Comparison of ENCODE assay signal across 8 mouse cellular contexts in genomic region chr15:99097840-99098492, GRCm38 (mm10). TPM values are rescaled to one million over a fixed set of nuclear protein-coding genes. Genes with fewer than 3 reads are reported as not detected.
DNase-seq lines count a peak whose midpoint lies in the region; ATAC-seq and TF ChIP-seq lines count a peak whose summit lies in the region.

No protein-coding gene starts in this region.

- intact Hi-C loops in left cerebral cortex, adult 2 months (cut with DNase I), result loop anchor here (5.0 kb wide), 1 partner anchor 46 kb away; no protein-coding TSS in a partner anchor
- intact Hi-C loops in left cerebral cortex, postnatal 10 days (cut with DNase I), result no loop called here

- H3K36me3 ChIP-seq in forebrain, postnatal 0 days (ENCODE audit: insufficient read depth), result no peaks in the 10 kb centered on the region
- no peaks in the 10 kb centered on the region for H3K36me3 ChIP-seq in midbrain, embryonic 11.5 days (ENCODE audit: control insufficient read depth, insufficient read depth, low read length)

- ATAC-seq in forebrain, postnatal 0 days, result peak; percentile 12; the same call in 1 of the 2 replicates
- ATAC-seq in midbrain, embryonic 11.5 days (ENCODE audit: low FRiP score), result peak; percentile 10; the same call in 1 of the 2 replicates

- H3K27me3 ChIP-seq in forebrain, postnatal 0 days (ENCODE audit: insufficient read depth, low read length), result peaks cover 47% of the 10 kb centered on the region
- H3K27me3 ChIP-seq in midbrain, embryonic 11.5 days (ENCODE audit: control insufficient read depth, insufficient read depth, low read length), result peaks cover 51% of the 10 kb centered on the region

- peak overlapping the region; percentile 36 for H3K4me3 ChIP-seq in left cerebral cortex, adult 2 months
- peak overlapping the region; percentile 40 for H3K4me3 ChIP-seq in forebrain, postnatal 0 days (ENCODE audit: low read depth, low read length)
- peak overlapping the region; percentile 21 for H3K4me3 ChIP-seq in midbrain, embryonic 11.5 days (ENCODE audit: low read depth, low read length)

- 0 out of 2 replicates have a peak, but pooled peaks cover 15% of the 10 kb centered on the region for H3K4me1 ChIP-seq in forebrain, postnatal 0 days (ENCODE audit: insufficient read depth)
- peaks cover 39% of the 10 kb centered on the region for H3K4me1 ChIP-seq in midbrain, embryonic 11.5 days (ENCODE audit: control insufficient read depth, insufficient read depth, low read length)

- H3K9me3 ChIP-seq in forebrain, postnatal 0 days (ENCODE audit: low read length), result no peaks in the 10 kb centered on the region
- no peaks in the 10 kb centered on the region for H3K9me3 ChIP-seq in midbrain, embryonic 11.5 days (ENCODE audit: control insufficient read depth, low read length)

- H3K4me2 ChIP-seq in forebrain, postnatal 0 days (ENCODE audit: low read depth), result peak overlapping the region; percentile 74
- peak overlapping the region; percentile 59 for H3K4me2 ChIP-seq in midbrain, embryonic 11.5 days

- no peak for TF ChIP-seq CTCF in left cerebral cortex, adult 2 months (IDR thresholded peaks at IDR 0.05)
- TF ChIP-seq CTCF in forebrain, postnatal 0 days (IDR thresholded peaks at IDR 0.05; ENCODE audit: low read depth), result no peak

- DNase-seq in left cerebral cortex, adult 2 months (ENCODE audit: extremely low spot score in 1 of 2, low spot score in 2 of 2), result no peak
- no peak for DNase-seq in left cerebral cortex, postnatal 10 days (ENCODE audit: extremely low spot score in 1 of 2, low spot score in 2 of 2)
- DNase-seq in forebrain, postnatal 0 days, result peak; percentile 43
- peak; percentile 50 for DNase-seq in kidney, postnatal 14 days
- DNase-seq in midbrain, embryonic 11.5 days (ENCODE audit: low spot score, missing footprints), result peak; percentile 95
- DNase-seq in ovary, postnatal 10 days (ENCODE audit: low spot score), result no peak
- no peak for DNase-seq in spleen, postnatal 36 days (ENCODE audit: low spot score in 2 of 2)
- DNase-seq in gastrocnemius, postnatal 4 days (ENCODE audit: low spot score in 2 of 2), result no peak

- no peak overlapping the region; the same call in 1 of the 2 replicates for H3K9ac ChIP-seq in forebrain, postnatal 0 days
- H3K9ac ChIP-seq in midbrain, embryonic 11.5 days (ENCODE audit: low read length), result 0 out of 2 replicates have a peak overlapping the region, but pooled peaks have one; percentile 6

- under 1% methylated on average over 39 of the region's 39 CpGs for WGBS in forebrain, postnatal 0 days
- WGBS in midbrain, embryonic 11.5 days, result under 1% methylated on average over 39 of the region's 39 CpGs

- no peak overlapping the region for H3K27ac ChIP-seq in left cerebral cortex, adult 2 months
- no peak overlapping the region for H3K27ac ChIP-seq in forebrain, postnatal 0 days (ENCODE audit: low read depth, low read length)
- H3K27ac ChIP-seq in midbrain, embryonic 11.5 days (ENCODE audit: low read depth, low read length), result no peak overlapping the region

RNA-seq across cellular contexts. Expression of gene Dnajc22, which starts 5.0 kb away (rescaled TPM):
- under 1 TPM in 1 of 2 experiments, not detected in 1; 0.21 TPM for total RNA-seq in left cerebral cortex, adult 2 months (2021)
- total RNA-seq in left cerebral cortex, postnatal 10 days (2021), result not detected
- 0.38 and 0.71 TPM in 2 replicates for total RNA-seq in forebrain, postnatal 0 days (2014; rRNA removed)
- 0.15 and 0.51 TPM in 2 replicates for polyA plus RNA-seq in forebrain, postnatal 0 days (2015; fragmentation: Nextera tagmentation; extraction: Ambion mirVana)
- 0.46 and 0.50 TPM in 2 replicates for polyA plus RNA-seq in midbrain, embryonic 11.5 days (2014; fragmentation: Nextera tagmentation; extraction: Ambion mirVana)
- total RNA-seq in gastrocnemius, postnatal 4 days (2021), result not detected

RNA-seq across cellular contexts. Expression of gene C1ql4, which starts 10.3 kb away (rescaled TPM):
- total RNA-seq in left cerebral cortex, adult 2 months (2021), result not detected
- total RNA-seq in left cerebral cortex, postnatal 10 days (2021), result not detected
- 0.23 and 0.48 TPM in 2 replicates for total RNA-seq in forebrain, postnatal 0 days (2014; rRNA removed)
- polyA plus RNA-seq in forebrain, postnatal 0 days (2015; fragmentation: Nextera tagmentation; extraction: Ambion mirVana), result 0.40 TPM in 1 of 2 replicates, not detected in the other
- polyA plus RNA-seq in midbrain, embryonic 11.5 days (2014; fragmentation: Nextera tagmentation; extraction: Ambion mirVana), result 5.0 and 6.2 TPM in 2 replicates
- not detected for total RNA-seq in gastrocnemius, postnatal 4 days (2021)

RNA-seq across cellular contexts. Expression of gene Troap, which starts 23.6 kb away (rescaled TPM):
- under 1 TPM in 1 of 2 experiments, not detected in 1; 0.72 TPM for total RNA-seq in left cerebral cortex, adult 2 months (2021)
- total RNA-seq in left cerebral cortex, postnatal 10 days (2021), result 1 to 10 TPM; 1.4 to 2.2 TPM
- total RNA-seq in forebrain, postnatal 0 days (2014; rRNA removed), result 1.5 and 3.9 TPM in 2 replicates
- polyA plus RNA-seq in forebrain, postnatal 0 days (2015; fragmentation: Nextera tagmentation; extraction: Ambion mirVana), result 2.7 and 3.1 TPM in 2 replicates
- polyA plus RNA-seq in midbrain, embryonic 11.5 days (2014; fragmentation: Nextera tagmentation; extraction: Ambion mirVana), result 19.7 and 27.2 TPM in 2 replicates
- total RNA-seq in gastrocnemius, postnatal 4 days (2021), result 10 to 100 TPM in 1 of 2 experiments, 1 to 10 TPM in 1; 5.9 to 10.6 TPM

RNA-seq across cellular contexts. Expression of gene Spats2, which starts 27.8 kb away (rescaled TPM):
- 10 to 100 TPM; 34.8 to 35.6 TPM for total RNA-seq in left cerebral cortex, adult 2 months (2021)
- total RNA-seq in left cerebral cortex, postnatal 10 days (2021), result 10 to 100 TPM; 34.4 to 36.4 TPM
- 28.9 and 29.6 TPM in 2 replicates for total RNA-seq in forebrain, postnatal 0 days (2014; rRNA removed)
- polyA plus RNA-seq in forebrain, postnatal 0 days (2015; fragmentation: Nextera tagmentation; extraction: Ambion mirVana), result 21.8 and 24.4 TPM in 2 replicates
- polyA plus RNA-seq in midbrain, embryonic 11.5 days (2014; fragmentation: Nextera tagmentation; extraction: Ambion mirVana), result 58.8 and 65.6 TPM in 2 replicates
- total RNA-seq in gastrocnemius, postnatal 4 days (2021), result 10 to 100 TPM; 21.4 to 22.4 TPM

RNA-seq across cellular contexts. Expression of gene Prph, which starts 43.0 kb away (rescaled TPM):
- under 1 TPM; 0.91 to 0.97 TPM for total RNA-seq in left cerebral cortex, adult 2 months (2021)
- 1 to 10 TPM; 5.5 to 5.9 TPM for total RNA-seq in left cerebral cortex, postnatal 10 days (2021)
- total RNA-seq in forebrain, postnatal 0 days (2014; rRNA removed), result 1.7 and 2.3 TPM in 2 replicates
- polyA plus RNA-seq in forebrain, postnatal 0 days (2015; fragmentation: Nextera tagmentation; extraction: Ambion mirVana), result 2.3 and 2.4 TPM in 2 replicates
- polyA plus RNA-seq in midbrain, embryonic 11.5 days (2014; fragmentation: Nextera tagmentation; extraction: Ambion mirVana), result 3.6 and 4.8 TPM in 2 replicates
- 1 to 10 TPM; 3.0 to 4.7 TPM for total RNA-seq in gastrocnemius, postnatal 4 days (2021)

Comparison
In these comparisons a context has a peak if more than half of its experiments do, and no peak if none do; other contexts are left out.
1. DNase-seq: peak in forebrain, postnatal 0 days (single experiment), kidney, postnatal 14 days (single experiment) and midbrain, embryonic 11.5 days (single experiment); none in left cerebral cortex, adult 2 months (0 of 2), left cerebral cortex, postnatal 10 days (0 of 2), ovary, postnatal 10 days (single experiment), spleen, postnatal 36 days (0 of 2) and gastrocnemius, postnatal 4 days (0 of 2).
2. Peak in every context shown above with its lines, with median percentiles within 50 percentile points of each other: H3K4me3 ChIP-seq.